Mouse (Mus musculus) erythroblast, embryonic 14.5 days (primary cell): ENCODE data around the gene Ppm1k.

Experiments
- GATA1 ChIP-seq: IDR thresholded peaks from 2 replicates; pipeline ENCODE4 v1.6.1; 2012; ENCODE audit warnings: low read length, inconsistent platforms, mixed read lengths
- TAL1 ChIP-seq: IDR thresholded peaks from 3 replicates; pipeline ENCODE4 v1.6.1; 2012; ENCODE audit warnings: low read length, inconsistent platforms, mixed read lengths

DNA sequence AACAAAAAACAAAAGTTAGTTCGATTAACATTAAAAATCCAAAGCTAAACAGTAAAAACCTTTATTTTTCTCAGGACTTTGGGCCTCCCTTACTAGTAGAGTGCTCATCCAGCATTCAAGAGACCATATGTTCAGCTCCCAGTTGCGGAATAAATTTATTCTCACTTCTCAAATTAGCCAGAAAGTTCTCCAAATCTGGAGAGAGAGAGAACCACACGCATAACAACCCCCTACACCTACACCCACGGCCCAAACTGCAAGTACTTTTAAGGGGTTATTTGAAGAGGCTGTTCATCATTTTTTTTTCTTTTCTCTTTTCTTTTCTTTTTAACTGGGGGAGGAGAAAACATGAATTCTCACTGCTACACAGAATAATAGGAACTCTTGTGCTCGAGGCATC is 23.4 kb downstream of the Ppm1k start:
- TF ChIP-seq GATA1 (no peak), TAL1 (no peak)
